Mouse (Mus musculus) limb, embryonic 15.5 days (tissue): ENCODE data around the gene Olfr1270. TPM values are rescaled to one million over a fixed set of nuclear protein-coding genes. Genes with fewer than 3 reads are reported as not detected.
"Not testable (repeated sequence)": the region's sequence is repeated elsewhere in the genome, so short reads cannot be mapped to it uniquely, and the experiment has no call there.

Experiments
- ATAC-seq: fragments of 200-750 bp; cut with Nextera tagmentation; 2 replicates; pipeline ENCODE4 v1.8.0; 2017; ENCODE audit warnings: low read depth, moderate TSS enrichment; ENCODE audit not compliant: insufficient number of reproducible peaks, low FRiP score, low TSS enrichment
- H3K27ac ChIP-seq: fragments of 300-500 bp; sonication (generic); 2 replicates; pipeline ENCODE4 v1.5.1; 2015; ENCODE audit warnings: moderate library complexity, mild to moderate bottlenecking, inconsistent platforms
- H3K27me3 ChIP-seq: fragments of 300-500 bp; sonication (generic); 2 replicates; pipeline ENCODE4 v1.6.1; 2015; ENCODE audit warnings: inconsistent platforms
- H3K36me3 ChIP-seq: fragments of 300-500 bp; sonication (generic); 2 replicates; pipeline ENCODE4 v1.6.1; 2015; ENCODE audit warnings: inconsistent platforms
- H3K4me1 ChIP-seq: fragments of 300-500 bp; sonication (generic); 2 replicates; pipeline ENCODE4 v1.6.1; 2015; ENCODE audit warnings: inconsistent platforms
- H3K4me2 ChIP-seq: fragments of 300-500 bp; sonication (generic); 2 replicates; pipeline ENCODE4 v1.6.1; 2015; ENCODE audit warnings: mild to moderate bottlenecking, inconsistent platforms
- H3K4me3 ChIP-seq: fragments of 300-500 bp; sonication (generic); 2 replicates; pipeline ENCODE4 v1.5.1; 2015; ENCODE audit warnings: mild to moderate bottlenecking, inconsistent platforms
- H3K9ac ChIP-seq: fragments of 300-500 bp; sonication (generic); 2 replicates; pipeline ENCODE4 v1.6.1; 2015; ENCODE audit warnings: inconsistent platforms
- H3K9me3 ChIP-seq: fragments of 300-500 bp; sonication (generic); 2 replicates; pipeline ENCODE4 v1.6.1; 2016; ENCODE audit warnings: inconsistent platforms
- WGBS: fragments of 180-500 bp; shearing (Covaris S2); methylation state at CpG from one replicate; pipeline ENCODE4 v1.1.7; 2015; 5-methylcytosine and 5-hydroxymethylcytosine counted together
- polyA plus RNA-seq: library from polyadenylated mRNA; unstranded; fragments of >200 nt; fragmentation: Nextera tagmentation; extraction: Ambion mirVana; gene quantifications from 2 replicates; pipeline ENCODE4 v1.2.1, GENCODE M21; 2015

Olfr1270 gene
- not detected in 2 replicates for polyA plus RNA-seq

- Histone ChIP-seq H3K27me3 (no peaks in the 10 kb centered on the region), H3K4me1 (no peaks in the 10 kb centered on the region), H3K27ac (no peak within 1 kb of the TSS), H3K36me3 (no peaks in the 10 kb centered on the region), H3K4me3 (no peak within 1 kb of the TSS), H3K4me2 (no peak within 1 kb of the TSS), H3K9ac (no peak within 1 kb of the TSS), H3K9me3 (no peaks in the 10 kb centered on the region)
- 79% methylated on average over 3 of the region's 3 CpGs for WGBS
- no peak for ATAC-seq
These were observed at the start of gene Olfr1270 for GRCm38 (mm10) chr2:90152991-90153390. Gene Olfr1270, minus strand, starts transcription at chr2:90153091.

DNA sequence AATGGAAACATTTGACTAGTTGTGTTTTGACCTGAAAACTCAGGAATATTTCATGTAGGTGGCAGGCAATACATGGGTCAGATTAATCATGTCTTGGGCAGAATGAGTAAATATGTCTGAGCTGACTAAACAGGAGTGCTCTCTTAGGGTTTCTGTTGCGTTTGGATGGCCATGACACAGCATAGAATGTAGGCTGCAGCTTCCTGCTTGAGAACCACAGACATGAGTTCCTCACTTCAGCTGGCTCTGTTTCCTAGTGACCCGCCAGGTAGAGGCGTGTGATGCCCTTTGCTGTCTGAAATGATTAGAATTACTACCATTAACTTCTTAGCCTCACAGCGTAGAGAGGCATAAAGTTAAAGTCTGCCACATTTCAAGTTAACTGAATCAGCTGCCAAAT is 46.7 kb upstream of the Olfr1270 start:
- WGBS = no CpG with 5 or more reads among the region's 4 CpGs
- H3K4me1 ChIP-seq = not testable (repeated sequence)

DNA sequence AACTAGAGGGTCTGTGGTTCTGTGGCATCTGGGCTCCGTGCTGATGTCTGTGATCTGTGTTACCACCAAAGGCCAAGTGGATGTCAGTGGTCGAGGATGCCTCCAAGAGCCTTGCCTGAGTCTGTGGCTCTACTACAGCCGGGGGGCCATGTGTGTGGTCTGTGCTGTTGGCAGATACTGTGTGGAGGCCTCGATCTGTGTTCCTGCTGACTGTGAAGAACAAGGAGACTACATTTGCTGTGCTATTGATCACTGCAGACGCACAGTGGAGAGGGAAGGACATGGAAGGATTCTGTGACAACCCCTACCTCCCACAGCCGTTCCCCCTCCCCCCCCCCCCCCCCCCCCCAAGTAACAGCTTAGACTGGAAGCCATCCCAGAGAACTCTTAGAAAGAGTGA is 42.4 kb upstream of the Olfr1270 start:
- not testable (repeated sequence) for H3K27ac ChIP-seq, ATAC-seq, H3K9me3 ChIP-seq, H3K4me2 ChIP-seq, H3K4me1 ChIP-seq, H3K9ac ChIP-seq, H3K4me3 ChIP-seq, H3K36me3 ChIP-seq, H3K27me3 ChIP-seq
- WGBS = no CpG with 5 or more reads among the region's 6 CpGs

More for the DNA sequence above, 46.7 kb upstream of the Olfr1270 start:
- not testable (repeated sequence) for H3K27ac ChIP-seq, H3K4me2 ChIP-seq, H3K9ac ChIP-seq, H3K4me3 ChIP-seq, H3K36me3 ChIP-seq, H3K9me3 ChIP-seq, ATAC-seq, H3K27me3 ChIP-seq

GRCm38 (mm10) chr2:90194750-90195149 is 41.9 kb upstream of the Olfr1270 start:
- WGBS = no CpG with 5 or more reads among the region's 3 CpGs
- H3K9ac ChIP-seq, H3K27ac ChIP-seq, ATAC-seq, H3K36me3 ChIP-seq, H3K4me3 ChIP-seq, H3K27me3 ChIP-seq, H3K9me3 ChIP-seq, H3K4me2 ChIP-seq, H3K4me1 ChIP-seq: not testable (repeated sequence)

DNA sequence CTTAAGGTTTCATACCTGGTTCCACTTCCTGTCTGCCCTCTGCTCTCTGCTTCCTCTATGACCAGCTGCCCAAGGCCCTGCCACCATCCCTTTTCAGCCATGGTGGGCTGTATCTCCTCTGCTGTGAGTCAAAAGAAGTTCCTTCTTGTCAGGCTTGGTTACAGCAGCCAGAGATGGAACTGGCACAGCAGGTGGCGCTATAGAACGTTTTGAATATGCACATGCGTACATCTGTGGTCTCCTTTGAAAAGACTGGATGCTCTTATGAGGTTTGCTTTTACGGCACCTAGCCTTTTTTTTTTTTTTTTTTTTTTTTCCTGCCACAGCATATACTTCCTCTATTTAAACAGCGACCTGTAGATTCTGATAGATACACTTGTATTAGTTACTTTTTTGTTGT is 34.2 kb upstream of the Olfr1270 start:
- H3K27me3 ChIP-seq, H3K9ac ChIP-seq, H3K27ac ChIP-seq, H3K4me2 ChIP-seq, H3K4me1 ChIP-seq, H3K4me3 ChIP-seq, H3K36me3 ChIP-seq, ATAC-seq, H3K9me3 ChIP-seq: not testable (repeated sequence)
- no CpG with 5 or more reads among the region's 5 CpGs for WGBS

- not testable (repeated sequence) for H3K9ac ChIP-seq, H3K4me2 ChIP-seq, H3K27ac ChIP-seq, H3K9me3 ChIP-seq, H3K4me1 ChIP-seq, H3K27me3 ChIP-seq, H3K36me3 ChIP-seq, H3K4me3 ChIP-seq, ATAC-seq
- no CpG with 5 or more reads among the region's 4 CpGs for WGBS
These were observed 33.2 kb upstream of the Olfr1270 start for GRCm38 (mm10) chr2:90186082-90186481.

DNA sequence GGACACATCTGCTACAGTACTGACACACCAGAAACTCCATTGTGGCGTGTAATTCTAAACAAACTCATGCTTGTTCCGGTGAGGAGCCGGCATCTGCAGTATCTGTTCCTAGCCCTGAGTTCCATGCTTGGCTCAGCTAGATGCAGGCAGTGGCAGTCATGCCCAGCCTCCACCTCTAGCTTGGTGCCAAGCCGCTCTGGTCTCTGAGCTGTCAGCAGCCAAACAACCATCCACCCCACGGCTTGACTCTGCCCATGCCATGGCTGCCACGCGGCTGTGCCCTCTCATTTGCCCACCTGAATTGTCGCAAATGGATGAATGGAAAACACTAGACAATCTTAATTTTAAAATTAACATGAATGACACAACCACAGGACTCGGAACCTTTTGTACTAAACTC is 1.0 kb upstream of the Olfr1270 start:
- Histone ChIP-seq H3K36me3 (no peaks in the 10 kb centered on the region), H3K4me3 (no peak overlapping the region), H3K9me3 (no peaks in the 10 kb centered on the region), H3K9ac (no peak overlapping the region), H3K27ac (no peak overlapping the region), H3K27me3 (no peaks in the 10 kb centered on the region), H3K4me1 (no peaks in the 10 kb centered on the region), H3K4me2 (no peak overlapping the region)
- no peak for ATAC-seq
- 88% methylated on average over 9 of the region's 9 CpGs for WGBS

- H3K4me2 ChIP-seq = no peak within 1 kb of the TSS
- no peak within 1 kb of the TSS for H3K4me3 ChIP-seq
- no peak within 1 kb of the TSS for H3K9ac ChIP-seq
- H3K36me3 ChIP-seq = no peaks in the 10 kb centered on the region
- no peaks in the 10 kb centered on the region for H3K27me3 ChIP-seq
- no peak within 1 kb of the TSS for H3K27ac ChIP-seq
- no peaks in the 10 kb centered on the region for H3K9me3 ChIP-seq
- ATAC-seq = no peak
- H3K4me1 ChIP-seq = no peaks in the 10 kb centered on the region
These were observed 10.7 kb downstream of the Olfr1270 start, which contains the start of gene Olfr32 for GRCm38 (mm10) chr2:90142196-90142595. Gene Olfr32, minus strand, starts transcription at chr2:90142296.

GRCm38 (mm10) chr2:90121312-90121711 is 31.6 kb downstream of the Olfr1270 start, which contains the start of gene Olfr1269:
Gene Olfr1269, minus strand, starts transcription at chr2:90121412.
- no peaks in the 10 kb centered on the region for H3K4me1 ChIP-seq
- H3K4me2 ChIP-seq = no peak within 1 kb of the TSS
- no peak for ATAC-seq
- 77% methylated on average over 1 of the region's 1 CpGs for WGBS
- no peaks in the 10 kb centered on the region for H3K9me3 ChIP-seq
- no peaks in the 10 kb centered on the region for H3K27me3 ChIP-seq
- no peak within 1 kb of the TSS for H3K4me3 ChIP-seq
- no peak within 1 kb of the TSS for H3K27ac ChIP-seq
- no peaks in the 10 kb centered on the region for H3K36me3 ChIP-seq
- no peak within 1 kb of the TSS for H3K9ac ChIP-seq

Other genes starting within 250 kb of the Olfr1270 start
- gene Olfr1258, start 225.8 kb downstream of the Olfr1270 start, polyA plus RNA-seq = not detected in 2 replicates
- not detected in 2 replicates for gene Olfr1259, start 204.4 kb downstream of the Olfr1270 start, polyA plus RNA-seq
- not detected in 2 replicates for gene Olfr1260, start 178.8 kb downstream of the Olfr1270 start, polyA plus RNA-seq
- not detected in 2 replicates for gene Olfr1261, start 161.9 kb downstream of the Olfr1270 start, polyA plus RNA-seq
- gene Olfr1262, start 152.9 kb downstream of the Olfr1270 start, polyA plus RNA-seq = not detected in 2 replicates
- not detected in 2 replicates for gene Olfr1263, start 141.0 kb downstream of the Olfr1270 start, polyA plus RNA-seq
- gene Olfr1264, start 127.5 kb downstream of the Olfr1270 start, polyA plus RNA-seq = not detected in 2 replicates
- gene Olfr1265, start 117.8 kb downstream of the Olfr1270 start, polyA plus RNA-seq = not detected in 2 replicates
- not detected in 2 replicates for gene Olfr140, start 89.5 kb downstream of the Olfr1270 start, polyA plus RNA-seq
- gene Olfr1269, start 31.7 kb downstream of the Olfr1270 start, polyA plus RNA-seq = not detected in 2 replicates
- gene Olfr32, start 10.8 kb downstream of the Olfr1270 start, polyA plus RNA-seq = not detected in 2 replicates
- not detected in 2 replicates for gene Olfr1506, start 71.4 kb upstream of the Olfr1270 start, polyA plus RNA-seq
- gene Olfr142, start 104.5 kb upstream of the Olfr1270 start, polyA plus RNA-seq = not detected in 2 replicates
- not detected in 2 replicates for gene Olfr1271, start 117.9 kb upstream of the Olfr1270 start, polyA plus RNA-seq
- not detected in 2 replicates for gene Olfr1272, start 139.8 kb upstream of the Olfr1270 start, polyA plus RNA-seq
- gene Gm13769, start 169.1 kb upstream of the Olfr1270 start, polyA plus RNA-seq = not detected in 2 replicates
- gene Olfr1274-ps, start 245.6 kb upstream of the Olfr1270 start, polyA plus RNA-seq = not detected in 2 replicates